Mouse (Mus musculus): ENCODE measurements at regions not wholly inside any gene's neighbourhood (a gene's known extent, or its start where the extent isn't known, plus 50 kb on each side); places are given as distances from the start of the nearest gene placed in this dataset.

DNA sequence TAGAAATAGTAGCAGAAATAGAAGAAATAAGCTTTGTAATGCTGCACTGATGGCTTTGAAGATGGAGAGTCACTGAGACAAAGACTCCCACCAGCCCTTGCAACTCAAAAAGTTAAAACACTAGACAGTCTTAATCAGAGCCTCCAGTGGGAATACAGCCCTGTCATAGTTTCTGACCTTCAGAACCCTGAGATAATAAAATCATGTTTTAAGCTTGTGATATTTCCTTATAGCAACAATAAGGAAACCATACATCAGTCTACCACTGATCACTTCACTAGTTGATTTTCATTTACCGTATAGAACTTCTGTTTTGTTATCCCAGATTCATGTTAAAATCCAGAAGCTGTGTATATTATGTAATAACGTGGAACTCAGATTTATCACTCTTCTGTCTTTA lies 139.7 kb upstream of the Xrcc4 start:
- TF ChIP-seq USF1 (IDR thresholded peaks at IDR 0.05; ENCODE audit: low read depth) (no peak), MYOD1 (IDR thresholded peaks at IDR 0.05; ENCODE audit: control insufficient read depth, insufficient read length, low read depth) (no peak), CTCF (IDR thresholded peaks at IDR 0.05; ENCODE audit: control insufficient read depth, insufficient read depth, insufficient read length) (no peak)
